Mouse (Mus musculus) midbrain, embryonic 15.5 days (tissue): ENCODE measurements at regions not wholly inside any gene's neighbourhood (a gene's known extent, or its start where the extent isn't known, plus 50 kb on each side); places are given as distances from the start of the nearest gene placed in this dataset.

Experiments used
- ATAC-seq: fragments of 200-750 bp; cut with Nextera tagmentation; replicated peaks from 2 replicates; pipeline ENCODE4 v1.8.0; 2017; ENCODE audit warnings: moderate TSS enrichment
- H3K27ac ChIP-seq: fragments of 300-500 bp; sonication (generic); 2 replicates; pipeline ENCODE4 v1.5.1; 2015; ENCODE audit warnings: mild to moderate bottlenecking, inconsistent platforms
- H3K27me3 ChIP-seq: fragments of 300-500 bp; sonication (generic); replicated peaks from 2 replicates; pipeline ENCODE4 v1.6.1; 2015; ENCODE audit warnings: inconsistent platforms
- H3K36me3 ChIP-seq: fragments of 300-500 bp; sonication (generic); replicated peaks from 2 replicates; pipeline ENCODE4 v1.6.1; 2015; ENCODE audit warnings: inconsistent platforms
- H3K4me1 ChIP-seq: fragments of 300-500 bp; sonication (generic); 2 replicates; pipeline ENCODE4 v1.6.1; 2015; ENCODE audit warnings: inconsistent platforms
- H3K4me2 ChIP-seq: fragments of 300-500 bp; sonication (generic); 2 replicates; pipeline ENCODE4 v1.6.1; 2015; ENCODE audit warnings: inconsistent platforms, mild to moderate bottlenecking, moderate library complexity
- H3K4me3 ChIP-seq: fragments of 300-500 bp; sonication (generic); 2 replicates; pipeline ENCODE4 v1.5.1; 2015; ENCODE audit warnings: mild to moderate bottlenecking, inconsistent platforms
- H3K9ac ChIP-seq: fragments of 300-500 bp; sonication (generic); 2 replicates; pipeline ENCODE4 v1.6.1; 2015; ENCODE audit warnings: mild to moderate bottlenecking, inconsistent platforms
- H3K9me3 ChIP-seq: fragments of 300-500 bp; sonication (generic); 2 replicates; pipeline ENCODE4 v1.6.1; 2016; ENCODE audit warnings: inconsistent platforms
- WGBS: fragments of 180-500 bp; shearing (Covaris S2); methylation state at CpG from one replicate; pipeline ENCODE4 v1.1.7; 2015; ENCODE audit warnings: mixed read lengths; 5-methylcytosine and 5-hydroxymethylcytosine counted together

DNA sequence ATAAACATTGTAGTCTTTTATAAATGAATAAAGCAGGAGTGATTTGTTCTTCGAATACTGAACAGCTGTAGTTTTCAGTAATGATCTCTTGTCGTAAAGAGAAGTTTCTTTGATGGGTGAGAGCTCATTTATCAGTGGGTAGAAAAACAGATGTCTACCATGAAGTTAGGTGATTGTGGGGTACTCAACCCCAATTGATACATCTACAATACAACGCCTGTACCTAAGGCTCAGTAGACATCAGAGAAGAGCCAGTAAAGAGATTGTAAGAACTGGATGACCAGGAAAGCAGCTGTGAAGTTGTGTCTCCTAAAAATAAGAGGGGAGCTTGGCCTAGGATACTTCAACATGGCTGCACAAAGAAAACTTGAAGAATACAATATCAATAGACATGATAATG, 143.1 kb upstream of the Ednrb start:
- WGBS, result 54% methylated on average over 3 of the region's 3 CpGs
- no peaks in the 10 kb centered on the region for H3K4me1 ChIP-seq
- H3K36me3 ChIP-seq, result no peaks in the 10 kb centered on the region
- no peak overlapping the region for H3K27ac ChIP-seq
- H3K9me3 ChIP-seq, result no peaks in the 10 kb centered on the region
- ATAC-seq, result no peak
- H3K27me3 ChIP-seq, result no peaks in the 10 kb centered on the region
- no peak overlapping the region for H3K4me2 ChIP-seq
- H3K4me3 ChIP-seq, result no peak overlapping the region
- H3K9ac ChIP-seq, result no peak overlapping the region

DNA sequence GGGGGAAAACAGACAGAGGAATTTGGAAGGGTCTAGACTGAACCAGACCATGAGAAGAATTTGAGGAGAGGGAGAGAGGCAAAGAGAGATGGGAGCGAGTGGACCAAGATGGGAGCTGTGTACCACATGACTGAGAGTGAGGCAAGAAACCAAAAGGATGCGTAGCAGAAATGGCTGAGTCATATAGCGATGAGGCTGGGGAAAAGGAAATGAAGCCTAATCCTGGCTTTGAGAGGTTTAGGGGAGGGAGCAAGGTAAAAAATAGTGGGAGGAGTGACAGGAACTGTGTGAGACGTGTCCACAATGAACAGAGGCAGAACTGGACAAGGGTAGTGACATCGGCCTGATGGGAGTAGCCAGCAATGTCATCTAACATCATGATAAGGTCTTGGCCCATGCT, 140.1 kb upstream of the Ednrb start:
- H3K4me3 ChIP-seq, result no peak overlapping the region
- no peak overlapping the region for H3K4me2 ChIP-seq
- no peaks in the 10 kb centered on the region for H3K4me1 ChIP-seq
- no peak for ATAC-seq
- no peak overlapping the region for H3K27ac ChIP-seq
- 93% methylated on average over 5 of the region's 5 CpGs for WGBS
- H3K36me3 ChIP-seq, result no peaks in the 10 kb centered on the region
- H3K27me3 ChIP-seq, result no peaks in the 10 kb centered on the region
- H3K9ac ChIP-seq, result no peak overlapping the region
- no peaks in the 10 kb centered on the region for H3K9me3 ChIP-seq

DNA sequence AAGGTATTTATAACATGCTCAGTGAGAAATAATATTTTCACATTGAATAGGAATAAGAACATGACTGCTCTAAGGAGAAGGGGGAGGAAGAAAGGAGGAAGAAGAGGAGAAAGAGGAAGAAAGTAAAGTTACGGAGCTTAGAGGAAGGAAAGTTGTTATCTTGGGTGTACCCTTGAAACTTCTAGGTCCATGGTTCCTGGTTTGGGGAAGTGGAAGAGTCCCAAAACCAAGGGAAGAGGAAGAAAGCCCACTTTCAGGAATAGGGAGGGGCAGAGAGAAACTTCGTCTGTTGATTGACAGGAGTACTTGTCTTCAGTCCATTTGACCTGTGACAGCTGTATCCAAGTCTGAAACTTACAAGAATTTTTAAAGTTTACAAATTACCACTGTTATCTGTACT, 134.6 kb upstream of the Ednrb start:
- Histone ChIP-seq H3K27ac (no peak overlapping the region), H3K4me1 (no peaks in the 10 kb centered on the region), H3K9ac (no peak overlapping the region), H3K36me3 (no peaks in the 10 kb centered on the region), H3K4me2 (no peak overlapping the region), H3K4me3 (no peak overlapping the region), H3K9me3 (no peaks in the 10 kb centered on the region), H3K27me3 (no peaks in the 10 kb centered on the region)
- WGBS, result 83% methylated on average over 2 of the region's 2 CpGs
- no peak for ATAC-seq

DNA sequence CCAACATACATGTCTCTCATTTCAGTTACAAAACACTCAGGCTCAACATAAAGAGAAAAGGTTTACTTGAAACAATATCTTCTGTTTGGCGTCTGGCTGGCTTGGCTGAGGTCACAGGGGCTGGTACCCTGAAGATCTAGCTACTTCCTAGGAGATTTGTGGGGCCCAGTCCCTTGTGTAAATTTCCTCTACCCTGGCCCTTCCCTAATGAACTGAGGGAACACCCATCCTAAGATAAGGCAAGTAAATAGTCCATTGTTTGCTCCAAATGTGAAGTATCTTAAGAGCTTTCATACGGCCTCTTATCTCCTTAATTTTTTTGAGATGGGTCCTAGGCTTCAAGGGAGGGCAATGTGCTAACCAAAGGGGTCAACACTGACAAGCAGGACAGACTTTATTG, 133.6 kb upstream of the Ednrb start:
- H3K4me3 ChIP-seq, result no peak overlapping the region
- ATAC-seq, result no peak
- no peaks in the 10 kb centered on the region for H3K36me3 ChIP-seq
- H3K9me3 ChIP-seq, result no peaks in the 10 kb centered on the region
- WGBS, result 56% methylated on average over 2 of the region's 2 CpGs
- no peak overlapping the region for H3K27ac ChIP-seq
- H3K4me2 ChIP-seq, result no peak overlapping the region
- no peak overlapping the region for H3K9ac ChIP-seq
- H3K27me3 ChIP-seq, result no peaks in the 10 kb centered on the region
- no peaks in the 10 kb centered on the region for H3K4me1 ChIP-seq

DNA sequence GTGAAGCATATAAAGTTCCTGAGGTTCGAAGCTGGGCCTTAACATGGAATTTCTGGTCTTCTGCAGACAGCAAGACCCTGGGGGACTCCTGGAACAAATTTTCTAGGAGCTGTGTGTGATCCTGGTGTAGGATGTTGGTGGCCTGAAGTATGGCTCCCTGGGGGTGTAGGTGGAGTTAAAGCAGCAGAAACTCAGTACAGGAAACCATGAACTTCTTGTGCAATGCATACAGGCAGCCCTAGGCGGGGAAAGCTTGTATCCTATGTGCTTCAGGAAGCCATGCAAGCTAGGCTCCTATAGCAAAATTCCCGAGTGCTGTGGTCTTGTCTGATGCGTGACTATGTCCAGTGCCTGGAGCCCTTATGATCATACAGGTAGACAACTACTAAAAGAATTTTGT, 129.8 kb upstream of the Ednrb start:
- H3K4me2 ChIP-seq, result no peak overlapping the region

DNA sequence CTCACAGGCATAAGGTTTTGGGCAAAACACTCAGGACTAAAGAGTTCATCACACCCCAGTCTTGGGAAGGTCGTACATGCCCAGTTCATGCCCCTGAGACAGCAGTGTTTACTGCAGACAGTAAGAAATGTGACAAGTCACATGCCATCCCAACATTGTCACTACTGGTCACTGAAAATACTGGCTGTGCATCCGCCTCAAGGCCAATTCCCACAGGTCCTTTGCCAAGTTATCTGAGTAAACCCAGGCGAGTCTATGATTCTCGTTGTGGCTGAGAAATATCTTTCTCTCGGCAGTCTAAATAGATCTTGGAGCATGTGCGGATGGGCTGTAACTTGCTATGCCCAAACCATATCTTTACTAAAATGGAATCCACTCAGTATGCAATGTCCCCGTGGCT, 128.9 kb upstream of the Ednrb start:
- no peak for ATAC-seq
- H3K36me3 ChIP-seq, result no peaks in the 10 kb centered on the region
- H3K9me3 ChIP-seq, result no peaks in the 10 kb centered on the region
- no peak overlapping the region for H3K27ac ChIP-seq
- no peaks in the 10 kb centered on the region for H3K4me1 ChIP-seq
- H3K27me3 ChIP-seq, result no peaks in the 10 kb centered on the region
- 91% methylated on average over 7 of the region's 7 CpGs for WGBS
- no peak overlapping the region for H3K9ac ChIP-seq
- no peak overlapping the region for H3K4me2 ChIP-seq
- H3K4me3 ChIP-seq, result no peak overlapping the region

More for the DNA sequence above, 129.8 kb upstream of the Ednrb start:
- Histone ChIP-seq H3K9me3 (no peaks in the 10 kb centered on the region), H3K36me3 (no peaks in the 10 kb centered on the region), H3K4me3 (no peak overlapping the region), H3K27ac (no peak overlapping the region), H3K4me1 (no peaks in the 10 kb centered on the region), H3K27me3 (no peaks in the 10 kb centered on the region), H3K9ac (no peak overlapping the region)
- ATAC-seq, result no peak
- WGBS, result 88% methylated on average over 4 of the region's 4 CpGs

DNA sequence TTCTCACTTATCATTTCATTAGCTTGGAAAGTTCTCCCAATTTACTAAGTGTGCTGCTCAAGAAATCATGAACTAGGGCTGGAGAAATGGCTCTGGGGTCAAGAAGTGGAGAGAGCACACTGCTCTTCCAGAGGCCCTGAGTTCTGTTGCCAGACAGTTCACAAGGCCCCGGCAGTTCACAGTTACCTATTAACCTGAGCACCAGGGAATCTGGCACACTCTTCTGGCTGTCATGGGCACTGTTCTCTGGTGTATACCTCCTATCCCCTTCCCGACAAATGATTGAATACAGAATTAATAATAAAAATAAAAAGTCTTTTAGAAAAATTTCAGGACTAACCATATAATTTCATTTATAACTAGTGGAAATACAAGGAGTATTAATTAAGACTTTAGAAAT, 125.1 kb upstream of the Ednrb start:
- no peak overlapping the region for H3K4me3 ChIP-seq
- no peaks in the 10 kb centered on the region for H3K9me3 ChIP-seq
- no peak for ATAC-seq
- 77% methylated on average over 2 of the region's 2 CpGs for WGBS
- H3K4me1 ChIP-seq, result no peaks in the 10 kb centered on the region
- no peak overlapping the region for H3K9ac ChIP-seq
- H3K4me2 ChIP-seq, result no peak overlapping the region
- H3K36me3 ChIP-seq, result no peaks in the 10 kb centered on the region
- no peaks in the 10 kb centered on the region for H3K27me3 ChIP-seq
- no peak overlapping the region for H3K27ac ChIP-seq

DNA sequence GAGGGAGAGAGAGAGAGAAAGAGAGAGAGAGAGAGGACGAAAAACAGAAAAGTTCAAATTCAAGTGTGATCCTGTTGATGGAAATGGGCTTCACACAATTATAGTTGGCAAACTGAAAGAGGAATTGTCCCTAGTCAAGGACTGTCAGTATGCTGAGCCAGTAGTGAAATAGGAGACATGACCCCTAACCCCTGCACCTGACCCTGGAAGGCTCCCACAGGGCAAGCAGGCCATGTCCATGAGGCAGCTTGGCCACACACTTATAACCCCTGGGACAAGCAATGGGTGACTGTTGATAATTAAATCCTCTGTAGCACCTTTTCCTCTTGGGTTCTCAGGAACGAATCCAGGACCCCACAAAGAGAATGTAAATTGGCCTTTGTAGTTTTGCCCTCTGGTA, 122.1 kb upstream of the Ednrb start:
- Histone ChIP-seq H3K27ac (no peak overlapping the region), H3K36me3 (no peaks in the 10 kb centered on the region), H3K27me3 (no peaks in the 10 kb centered on the region), H3K9me3 (no peaks in the 10 kb centered on the region), H3K4me1 (no peaks in the 10 kb centered on the region), H3K4me2 (no peak overlapping the region), H3K9ac (no peak overlapping the region), H3K4me3 (no peak overlapping the region)
- no peak for ATAC-seq
- WGBS, result 55% methylated on average over 2 of the region's 2 CpGs

DNA sequence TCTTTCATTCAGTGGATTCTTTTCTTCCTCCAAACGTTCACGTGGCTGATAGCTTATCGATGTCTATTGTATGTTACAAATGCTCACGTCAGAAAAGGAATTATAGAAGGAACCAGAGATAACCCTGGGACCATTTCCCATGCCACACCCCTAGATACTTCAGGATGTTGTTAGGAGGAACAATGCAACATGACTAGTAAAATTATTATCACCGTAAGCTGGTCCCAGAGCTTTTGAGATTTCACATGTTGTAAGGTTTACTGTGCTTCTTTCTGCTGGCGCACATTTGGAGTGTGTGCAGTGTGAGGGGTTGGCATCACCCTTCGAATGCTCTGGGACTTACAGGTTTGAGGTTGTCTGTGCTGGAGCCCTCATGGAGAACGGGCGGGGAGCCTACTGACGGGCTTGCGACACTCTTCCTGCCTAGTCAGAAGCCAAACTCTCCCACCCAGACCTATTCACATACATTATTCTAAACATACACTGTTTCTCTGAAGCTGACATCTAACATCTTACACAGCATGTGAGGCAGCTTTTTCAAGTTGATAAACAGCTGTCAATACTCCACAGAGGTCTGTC, 118.2 kb upstream of the Ednrb start:
- no peaks in the 10 kb centered on the region for H3K36me3 ChIP-seq
- no peak for ATAC-seq
- H3K4me1 ChIP-seq, result no peaks in the 10 kb centered on the region
- no peaks in the 10 kb centered on the region for H3K27me3 ChIP-seq
- no peaks in the 10 kb centered on the region for H3K9me3 ChIP-seq
- no peak overlapping the region for H3K4me3 ChIP-seq
- no peak overlapping the region for H3K27ac ChIP-seq
- 87% methylated on average over 11 of the region's 11 CpGs for WGBS
- no peak overlapping the region for H3K9ac ChIP-seq
- no peak overlapping the region for H3K4me2 ChIP-seq

DNA sequence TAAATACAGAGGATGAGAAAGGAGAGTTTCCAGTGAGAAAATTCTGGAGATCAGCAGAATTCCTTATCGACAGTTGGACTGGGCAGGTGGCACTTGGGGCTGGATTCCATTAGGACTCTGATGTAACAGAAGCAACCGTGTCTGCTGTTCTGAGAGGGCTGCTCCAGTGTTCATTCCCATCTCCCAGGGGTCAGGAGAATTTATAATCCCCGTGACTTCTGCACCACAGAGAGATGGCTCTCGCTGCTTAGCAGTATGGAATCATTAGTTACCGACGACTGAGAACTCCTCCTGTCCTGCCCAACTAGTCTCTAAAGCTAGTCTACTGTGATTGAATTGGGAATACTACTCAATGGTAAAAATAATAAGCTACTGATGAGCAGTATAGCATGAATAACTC, 107.7 kb upstream of the Ednrb start:
- Histone ChIP-seq H3K4me2 (no peak overlapping the region), H3K27me3 (no peaks in the 10 kb centered on the region), H3K9ac (no peak overlapping the region), H3K4me1 (peaks cover 5% of the 10 kb centered on the region; the same call in 1 of the 2 replicates), H3K9me3 (no peaks in the 10 kb centered on the region), H3K4me3 (no peak overlapping the region), H3K36me3 (no peaks in the 10 kb centered on the region), H3K27ac (no peak overlapping the region)
- no peak for ATAC-seq
- 57% methylated on average over 6 of the region's 6 CpGs for WGBS

DNA sequence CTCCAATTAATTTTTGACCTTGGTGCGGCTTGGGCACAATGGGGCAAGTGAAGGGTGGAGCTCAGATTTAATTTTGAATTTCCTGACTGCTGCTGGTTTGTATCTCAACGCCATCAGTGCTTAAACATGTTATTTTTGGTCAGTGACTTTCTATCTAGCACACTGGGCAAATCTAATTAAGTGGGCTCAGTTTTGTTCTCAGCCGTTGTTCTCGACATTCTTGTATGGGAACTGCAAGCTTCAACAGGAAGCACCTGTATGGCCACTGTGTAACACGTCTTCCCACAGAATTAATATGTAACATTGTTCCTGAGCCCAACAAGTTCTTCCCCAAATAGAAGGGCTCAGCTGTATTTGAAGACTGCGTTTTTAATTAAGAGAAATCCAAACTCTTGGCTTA, 105.7 kb upstream of the Ednrb start:
- Histone ChIP-seq H3K36me3 (no peaks in the 10 kb centered on the region), H3K4me3 (no peak overlapping the region), H3K9ac (no peak overlapping the region), H3K4me2 (no peak overlapping the region), H3K27me3 (no peaks in the 10 kb centered on the region), H3K9me3 (no peaks in the 10 kb centered on the region), H3K4me1 (peaks cover 5% of the 10 kb centered on the region; the same call in 1 of the 2 replicates), H3K27ac (no peak overlapping the region)
- WGBS, result 53% methylated on average over 6 of the region's 6 CpGs
- no peak for ATAC-seq

DNA sequence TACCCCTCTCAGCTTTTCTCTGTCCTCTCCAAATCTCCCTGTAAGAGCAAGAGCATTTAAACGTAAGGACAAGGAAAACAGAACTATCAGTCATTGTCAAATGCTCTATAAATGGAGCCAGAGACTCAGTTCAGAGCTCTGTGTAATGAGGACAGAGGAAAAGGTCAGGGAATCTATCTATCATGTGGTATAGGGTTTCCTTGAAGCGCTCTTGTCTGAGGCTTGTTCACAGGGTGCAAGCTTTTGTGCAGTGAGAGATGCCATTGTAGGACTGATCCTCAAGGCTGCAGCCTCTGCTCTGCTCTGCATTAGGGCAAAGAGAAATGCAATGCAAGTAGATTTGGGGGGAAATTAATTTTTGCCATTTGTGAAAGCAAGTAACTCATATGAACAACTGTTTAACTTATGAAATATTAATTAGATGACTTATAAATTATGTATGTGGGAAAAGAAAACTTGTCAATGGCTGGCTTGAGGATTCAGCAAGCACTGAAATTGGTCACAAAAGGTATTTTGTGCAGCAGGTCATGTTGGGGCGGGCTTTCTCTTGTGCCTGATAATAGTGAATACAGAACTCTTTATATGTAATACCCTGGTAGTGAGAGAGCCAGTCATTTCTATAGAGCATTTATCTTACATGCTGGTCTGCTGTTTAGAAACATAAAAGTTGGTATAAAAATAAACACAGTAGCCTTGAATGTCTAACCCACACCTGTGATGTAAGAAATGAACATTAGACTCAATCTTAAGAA, 104.0 kb upstream of the Ednrb start:
- Histone ChIP-seq H3K4me3 (no peak overlapping the region), H3K36me3 (no peaks in the 10 kb centered on the region), H3K9me3 (no peaks in the 10 kb centered on the region), H3K9ac (no peak overlapping the region), H3K4me2 (no peak overlapping the region), H3K27ac (0 out of 2 replicates have a peak overlapping the region, but pooled peaks have one; percentile 8), H3K4me1 (peaks cover 5% of the 10 kb centered on the region; the same call in 1 of the 2 replicates), H3K27me3 (no peaks in the 10 kb centered on the region)
- ATAC-seq, result peak; percentile 86
- 18% methylated on average over 3 of the region's 3 CpGs for WGBS

DNA sequence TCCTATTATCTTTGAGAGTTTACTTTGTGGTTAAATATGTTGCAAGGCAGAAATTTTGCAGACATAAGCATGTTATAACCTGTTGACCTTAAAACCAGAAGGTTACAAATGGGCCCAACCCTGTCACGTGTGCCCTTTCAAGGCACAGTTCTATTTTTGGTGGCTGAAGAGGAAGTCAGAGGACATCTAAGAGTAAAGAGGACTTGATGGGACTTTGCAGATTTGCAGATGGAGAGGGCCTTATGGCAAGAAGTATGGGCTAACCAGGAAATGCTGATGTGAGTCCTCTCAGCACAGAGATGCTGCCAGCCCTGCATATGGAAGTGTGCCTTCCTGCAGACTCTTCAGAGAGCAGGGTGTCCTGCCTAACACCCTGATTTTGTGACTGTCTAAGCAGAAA, 101.6 kb upstream of the Ednrb start:
- Histone ChIP-seq H3K9me3 (no peaks in the 10 kb centered on the region), H3K4me3 (no peak overlapping the region), H3K36me3 (no peaks in the 10 kb centered on the region), H3K4me2 (no peak overlapping the region), H3K4me1 (peaks cover 5% of the 10 kb centered on the region; the same call in 1 of the 2 replicates), H3K27ac (no peak overlapping the region), H3K9ac (no peak overlapping the region), H3K27me3 (no peaks in the 10 kb centered on the region)
- ATAC-seq, result no peak
- WGBS, result 82% methylated on average over 1 of the region's 1 CpGs
